Mouse (Mus musculus) forebrain, postnatal 0 days (tissue): Measurements from ENCODE around the gene Ccnt1. TPM values are rescaled to one million over a fixed set of nuclear protein-coding genes. Genes with fewer than 3 reads are reported as not detected.
"Not testable (repeated sequence)": the region's sequence is repeated elsewhere in the genome, so short reads cannot be mapped to it uniquely, and the experiment has no call there.

Experiments
- ATAC-seq: fragments of 200-750 bp; cut with Nextera tagmentation; 2 replicates; pipeline ENCODE4 v1.8.0; 2017; ENCODE audit warnings: mild to moderate bottlenecking, moderate library complexity
- DNase-seq: peaks from one replicate; pipeline ENCODE4 v3.0.0-alpha.2; 2015
- H3K27ac ChIP-seq: fragments of 300-500 bp; sonication (generic); 2 replicates; pipeline ENCODE4 v1.5.1; 2014; ENCODE audit warnings: low read depth, mild to moderate bottlenecking, antibody characterized with exemption, low read length, moderate library complexity, mixed read lengths
- H3K27me3 ChIP-seq: fragments of 300-500 bp; sonication (generic); 2 replicates; pipeline ENCODE4 v1.6.1; 2014; ENCODE audit warnings: mild to moderate bottlenecking, low read length, mixed read lengths; ENCODE audit not compliant: insufficient read depth
- H3K36me3 ChIP-seq: fragments of 300-500 bp; sonication (generic); 2 replicates; pipeline ENCODE4 v1.6.1; 2014; ENCODE audit warnings: mild to moderate bottlenecking, moderate library complexity; ENCODE audit not compliant: insufficient read depth
- H3K4me1 ChIP-seq: fragments of 300-500 bp; sonication (generic); 2 replicates; pipeline ENCODE4 v1.6.1; 2014; ENCODE audit warnings: antibody characterized with exemption; ENCODE audit not compliant: insufficient read depth
- H3K4me2 ChIP-seq: fragments of 300-500 bp; sonication (generic); 2 replicates; pipeline ENCODE4 v1.6.1; 2014; ENCODE audit warnings: low read depth, mild to moderate bottlenecking, moderate library complexity
- H3K4me3 ChIP-seq: fragments of 300-500 bp; sonication (generic); 2 replicates; pipeline ENCODE4 v1.5.1; 2014; ENCODE audit warnings: low read depth, low read length, mixed read lengths
- H3K9ac ChIP-seq: fragments of 300-500 bp; sonication (generic); 2 replicates; pipeline ENCODE4 v1.6.1; 2014; ENCODE audit warnings: mild to moderate bottlenecking
- H3K9me3 ChIP-seq: fragments of 300-500 bp; sonication (generic); 2 replicates; pipeline ENCODE4 v1.6.1; 2016; ENCODE audit warnings: low read length
- CTCF ChIP-seq: sonication (generic); IDR thresholded peaks from 2 replicates; pipeline ENCODE4 v1.5.1; 2016; ENCODE audit warnings: antibody characterized with exemption, control low read depth, low read depth
- WGBS: fragments of 180-500 bp; shearing (Covaris S2); extraction: QIAGEN DNeasy Blood & Tissue Kit; methylation state at CpG from one replicate; pipeline ENCODE4 v1.1.7; 2014; 5-methylcytosine and 5-hydroxymethylcytosine counted together
- polyA plus RNA-seq: library from polyadenylated mRNA; unstranded; fragments of >200 nt; fragmentation: Nextera tagmentation; extraction: Ambion mirVana; gene quantifications from 2 replicates; pipeline ENCODE4 v1.2.1, GENCODE M21; 2015
- total RNA-seq: library from RNA; depleted of rRNA; stranded (reverse); fragments of >200 nt; gene quantifications from 2 replicates; pipeline ENCODE4 v1.2.3, GENCODE M21; 2014

The Ccnt1 gene
- total and polyA plus RNA-seq, 2 experiments from 2014 or later, result 47.0 to 52.0 TPM

GRCm38 (mm10) chr15:98594193-98594592, 23.5 kb upstream of the Ccnt1 start:
- H3K9ac ChIP-seq, result no peak overlapping the region
- WGBS, result 80% methylated on average over 19 of the region's 19 CpGs
- H3K9me3 ChIP-seq, result no peaks in the 10 kb centered on the region
- no peak overlapping the region for H3K4me3 ChIP-seq
- H3K27me3 ChIP-seq, result no peaks in the 10 kb centered on the region
- no peaks in the 10 kb centered on the region for H3K4me1 ChIP-seq
- no peak overlapping the region for H3K4me2 ChIP-seq
- H3K27ac ChIP-seq, result no peak overlapping the region
- peak; percentile 36; the same call in 1 of the 2 replicates for ATAC-seq
- TF ChIP-seq CTCF, result no peak
- peaks cover 84% of the 10 kb centered on the region for H3K36me3 ChIP-seq
- DNase-seq, result no peak

DNA sequence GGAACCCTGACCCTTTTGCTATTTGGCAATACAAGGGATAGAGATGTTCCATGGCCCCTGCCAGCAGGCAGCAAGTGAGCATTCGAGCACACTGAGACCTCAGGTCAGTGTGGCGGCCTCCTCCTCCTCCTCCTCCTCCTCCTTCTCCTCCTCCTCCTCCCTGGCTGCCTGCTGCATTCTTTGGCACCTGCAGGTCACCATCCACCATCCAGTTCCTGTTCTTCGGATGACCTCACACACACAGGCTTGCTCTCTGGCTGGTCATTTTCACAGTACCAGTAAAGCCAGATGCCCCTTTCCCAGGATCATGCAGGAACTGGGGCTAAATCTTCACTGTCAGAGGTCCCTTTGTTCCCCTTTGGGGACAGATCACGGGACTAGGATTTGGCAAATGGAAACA, 20.7 kb upstream of the Ccnt1 start:
- Histone ChIP-seq H3K9me3 (no peaks in the 10 kb centered on the region), H3K4me1 (no peaks in the 10 kb centered on the region), H3K9ac (no peak overlapping the region), H3K27ac (no peak overlapping the region), H3K4me3 (no peak overlapping the region), H3K36me3 (peaks cover 61% of the 10 kb centered on the region), H3K4me2 (no peak overlapping the region), H3K27me3 (no peaks in the 10 kb centered on the region)
- WGBS, result 55% methylated on average over 4 of the region's 4 CpGs
- TF ChIP-seq CTCF, result no peak
- no peak for DNase-seq
- ATAC-seq, result no peak

DNA sequence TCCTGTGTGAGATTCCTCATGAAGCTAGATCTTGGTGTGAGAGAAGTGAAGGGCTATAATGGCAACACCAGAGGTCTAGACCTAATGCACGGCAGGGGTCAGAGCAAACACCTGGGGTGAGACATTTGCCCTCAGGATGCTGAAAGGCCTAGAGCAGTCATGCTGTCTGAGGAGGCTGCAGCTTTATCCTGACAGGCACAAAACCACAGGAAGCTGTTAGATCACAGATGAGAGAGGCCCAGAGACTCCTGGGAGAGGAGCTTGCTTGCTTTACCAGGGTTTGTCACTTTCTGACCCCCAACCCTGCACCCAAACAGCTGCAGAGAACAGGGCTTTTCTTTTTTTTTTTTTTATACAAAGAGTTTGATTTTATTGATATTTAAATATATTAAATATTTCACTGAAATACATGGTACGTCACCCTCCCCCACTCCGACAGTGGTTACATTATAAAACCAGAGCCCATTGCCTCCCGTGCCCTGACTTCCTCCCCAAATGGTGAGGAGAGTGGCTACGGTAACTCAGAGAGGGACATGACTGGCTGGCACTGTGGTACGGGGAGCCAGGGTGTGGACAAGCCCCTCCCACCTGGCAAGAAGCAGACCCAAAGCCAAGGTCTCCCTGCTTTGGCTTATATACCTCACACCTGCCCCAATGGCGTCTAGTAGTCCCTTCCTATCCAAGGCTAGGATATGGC, 19.1 kb upstream of the Ccnt1 start:
- Histone ChIP-seq H3K36me3 (peaks cover 44% of the 10 kb centered on the region), H3K27me3 (no peaks in the 10 kb centered on the region), H3K4me1 (no peaks in the 10 kb centered on the region), H3K9me3 (no peaks in the 10 kb centered on the region), H3K27ac (no peak overlapping the region), H3K4me3 (no peak overlapping the region), H3K9ac (no peak overlapping the region), H3K4me2 (no peak overlapping the region)
- DNase-seq (no peak), ATAC-seq (no peak)
- 77% methylated on average over 7 of the region's 7 CpGs for WGBS
- TF ChIP-seq CTCF, result no peak

DNA sequence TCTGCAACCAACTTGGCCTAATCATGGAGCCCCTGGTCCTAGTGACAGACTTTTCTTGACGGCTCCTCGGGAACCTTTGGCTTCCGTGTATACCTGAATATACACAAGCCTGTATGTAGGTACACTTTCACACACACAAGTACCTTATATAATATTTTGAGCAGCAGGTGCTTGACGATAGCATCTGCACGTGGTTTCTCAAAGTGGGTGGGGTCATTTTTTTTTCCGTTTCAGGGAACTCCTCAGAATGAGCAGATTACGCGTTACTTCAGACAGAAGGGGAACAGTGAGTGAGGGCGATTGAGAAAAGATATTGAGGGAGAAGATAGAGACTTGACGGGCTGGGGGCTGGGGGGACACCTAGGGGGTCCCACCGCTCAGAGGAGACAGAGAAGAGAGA, 17.0 kb upstream of the Ccnt1 start:
- ATAC-seq, result no peak
- 86% methylated on average over 11 of the region's 11 CpGs for WGBS

DNA sequence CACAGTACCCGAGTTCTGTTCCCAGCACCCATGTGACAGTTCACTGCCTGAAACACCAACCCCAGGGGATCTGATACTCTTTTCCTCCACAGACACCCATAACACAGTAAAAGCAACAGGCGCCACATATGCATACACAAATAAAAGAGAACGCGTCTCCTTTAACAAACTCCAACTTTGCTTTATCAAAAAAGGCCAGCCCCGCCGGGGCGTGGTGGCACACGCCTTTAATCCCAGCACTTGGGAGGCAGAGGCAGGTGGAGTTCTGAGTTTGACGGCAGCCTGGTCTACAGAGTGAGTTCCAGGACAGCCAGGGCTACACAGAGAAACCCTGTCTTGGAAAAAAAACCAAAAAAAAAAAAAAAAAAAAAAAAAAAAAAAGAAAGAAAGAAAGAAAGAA, 15.4 kb upstream of the Ccnt1 start:
- ATAC-seq, H3K27me3 ChIP-seq, H3K4me3 ChIP-seq, DNase-seq, H3K4me1 ChIP-seq, H3K36me3 ChIP-seq, H3K9ac ChIP-seq, H3K9me3 ChIP-seq, H3K27ac ChIP-seq, H3K4me2 ChIP-seq: not testable (repeated sequence)
- 87% methylated on average over 9 of the region's 9 CpGs for WGBS

More for the DNA sequence above, 17.0 kb upstream of the Ccnt1 start:
- Histone ChIP-seq H3K36me3 (peaks cover 24% of the 10 kb centered on the region), H3K4me3 (no peak overlapping the region), H3K9me3 (no peaks in the 10 kb centered on the region), H3K27me3 (no peaks in the 10 kb centered on the region), H3K4me1 (no peaks in the 10 kb centered on the region), H3K27ac (no peak overlapping the region), H3K9ac (no peak overlapping the region), H3K4me2 (no peak overlapping the region)
- TF ChIP-seq CTCF, result no peak
- no peak for DNase-seq

- Histone ChIP-seq H3K27ac (no peak overlapping the region), H3K27me3 (no peaks in the 10 kb centered on the region), H3K4me1 (no peaks in the 10 kb centered on the region), H3K4me3 (no peak overlapping the region), H3K9ac (no peak overlapping the region), H3K4me2 (no peak overlapping the region), H3K36me3 (peaks cover under 1% of the 10 kb centered on the region; the same call in 1 of the 2 replicates), H3K9me3 (no peaks in the 10 kb centered on the region)
- DNase-seq (no peak), ATAC-seq (no peak)
- no peak for TF ChIP-seq CTCF
- 43% methylated on average over 7 of the region's 7 CpGs for WGBS
Measured at GRCm38 (mm10) chr15:98585421-98585820, 14.7 kb upstream of the Ccnt1 start.

- H3K4me3 ChIP-seq, result no peak overlapping the region
- no peak for ATAC-seq
- no peaks in the 10 kb centered on the region for H3K9me3 ChIP-seq
- TF ChIP-seq CTCF, result no peak
- no peak overlapping the region for H3K4me2 ChIP-seq
- DNase-seq, result no peak
- no peak overlapping the region for H3K27ac ChIP-seq
- H3K4me1 ChIP-seq, result no peaks in the 10 kb centered on the region
- H3K27me3 ChIP-seq, result no peaks in the 10 kb centered on the region
- H3K9ac ChIP-seq, result no peak overlapping the region
- WGBS, result 78% methylated on average over 8 of the region's 8 CpGs
- no peaks in the 10 kb centered on the region for H3K36me3 ChIP-seq
Measured at GRCm38 (mm10) chr15:98582996-98583395, 12.3 kb upstream of the Ccnt1 start.
